9 mouse cellular contexts compared by ENCODE assay signal in genomic region chr4:151275292-151275691, GRCm38 (mm10).
DNase-seq lines count a peak whose midpoint lies in the region; ATAC-seq lines count a peak whose summit lies in the region.
"Had no signal": no experiment of that assay in that cellular context is flagged by ENCODE, and none has a peak within 500 bp of the region (broad histone marks: within the 10 kb centered on the region; RNA-seq: fewer than 3 reads in every experiment).

No protein-coding gene starts in this region.

- DNase-seq in hindbrain, embryonic 11.5 days (ENCODE audit: low spot score): no peak
- DNase-seq in cerebellum, adult 11-12 months: peak; percentile 49
- DNase-seq in heart, postnatal 36 days: peak; percentile 6 to 13
- DNase-seq in kidney, adult 11 months: no peak
- DNase-seq in kidney, postnatal 14 days: no peak

- ATAC-seq in hindbrain, embryonic 15.5 days (ENCODE audit: low FRiP score, low read depth): peak; percentile 77; the same call in 1 of the 2 replicates
- ATAC-seq in hindbrain, embryonic 11.5 days (ENCODE audit: low FRiP score): no peak
- ATAC-seq in midbrain, embryonic 16.5 days: 0 out of 2 replicates have a peak, but pooled peaks have one; percentile 44
- ATAC-seq in inflammation-experienced regulatory T-cells, adult 6 months: no peak

- 38% methylated on average over 13 of the region's 13 CpGs for WGBS in hindbrain, embryonic 15.5 days
- WGBS in hindbrain, embryonic 11.5 days: 72% methylated on average over 13 of the region's 13 CpGs
- 26% methylated on average over 13 of the region's 13 CpGs for WGBS in midbrain, embryonic 16.5 days

- intact Hi-C loops in heart, postnatal 36 days (cut with DNase I): no loop called here

- no peak overlapping the region for H3K4me3 ChIP-seq in hindbrain, embryonic 15.5 days
- H3K4me3 ChIP-seq in hindbrain, embryonic 11.5 days (ENCODE audit: low read depth, low read length): no peak overlapping the region
- no peak overlapping the region for H3K4me3 ChIP-seq in midbrain, embryonic 16.5 days (ENCODE audit: low read depth, low read length)
- H3K4me3 ChIP-seq: midbrain, embryonic 12.5 days had no signal

- no peaks in the 10 kb centered on the region for H3K27me3 ChIP-seq in hindbrain, embryonic 15.5 days
- no peaks in the 10 kb centered on the region for H3K27me3 ChIP-seq in hindbrain, embryonic 11.5 days (ENCODE audit: control insufficient read depth, insufficient read depth, low read length)
- peaks cover 2% of the 10 kb centered on the region for H3K27me3 ChIP-seq in midbrain, embryonic 16.5 days (ENCODE audit: control insufficient read depth, insufficient read depth, low read depth, low read length)

- no peak overlapping the region for H3K4me2 ChIP-seq in hindbrain, embryonic 15.5 days
- H3K4me2 ChIP-seq in hindbrain, embryonic 11.5 days (replicated peaks; ENCODE audit: low read depth, low read length): no peak overlapping the region
- no peak overlapping the region for H3K4me2 ChIP-seq in midbrain, embryonic 16.5 days (ENCODE audit: low read length)
- H3K4me2 ChIP-seq: midbrain, embryonic 12.5 days had no signal

- H3K9ac ChIP-seq in hindbrain, embryonic 15.5 days: no peak overlapping the region
- H3K9ac ChIP-seq in hindbrain, embryonic 11.5 days (ENCODE audit: low read depth, low read length): no peak overlapping the region
- H3K9ac ChIP-seq in midbrain, embryonic 16.5 days (ENCODE audit: low read depth, low read length): peak overlapping the region; percentile 46
- H3K9ac ChIP-seq: midbrain, embryonic 12.5 days had no signal

- no peaks in the 10 kb centered on the region for H3K36me3 ChIP-seq in hindbrain, embryonic 15.5 days
- H3K36me3 ChIP-seq in hindbrain, embryonic 11.5 days (ENCODE audit: control insufficient read depth, insufficient read depth, low read length): no peaks in the 10 kb centered on the region
- H3K36me3 ChIP-seq in midbrain, embryonic 16.5 days (ENCODE audit: control insufficient read depth, insufficient read depth, low read length): no peaks in the 10 kb centered on the region
- H3K36me3 ChIP-seq: midbrain, embryonic 12.5 days had no signal

- no peaks in the 10 kb centered on the region for H3K9me3 ChIP-seq in hindbrain, embryonic 15.5 days
- H3K9me3 ChIP-seq in hindbrain, embryonic 11.5 days (ENCODE audit: control insufficient read depth, low read length): no peaks in the 10 kb centered on the region
- H3K9me3 ChIP-seq in midbrain, embryonic 16.5 days (replicated peaks; ENCODE audit: control insufficient read depth, low read length, poor library complexity, severe bottlenecking): no peaks in the 10 kb centered on the region
- H3K9me3 ChIP-seq: midbrain, embryonic 12.5 days had no signal

- H3K4me1 ChIP-seq in hindbrain, embryonic 15.5 days (replicated peaks): peaks cover 32% of the 10 kb centered on the region
- no peaks in the 10 kb centered on the region for H3K4me1 ChIP-seq in hindbrain, embryonic 11.5 days (replicated peaks; ENCODE audit: control insufficient read depth, insufficient read depth, low read length)
- peaks cover 10% of the 10 kb centered on the region for H3K4me1 ChIP-seq in midbrain, embryonic 16.5 days (ENCODE audit: control insufficient read depth, insufficient read depth, low read length)
- H3K4me1 ChIP-seq: midbrain, embryonic 12.5 days had no signal

- peak overlapping the region; percentile 32 for H3K27ac ChIP-seq in hindbrain, embryonic 15.5 days (replicated peaks)
- H3K27ac ChIP-seq in hindbrain, embryonic 11.5 days (ENCODE audit: low read depth, low read length): no peak overlapping the region
- peak overlapping the region; percentile 38; the same call in 1 of the 2 replicates for H3K27ac ChIP-seq in midbrain, embryonic 16.5 days (ENCODE audit: low read length)
- H3K27ac ChIP-seq: midbrain, embryonic 12.5 days had no signal

Comparison
In these comparisons a context has a peak if more than half of its experiments do, and no peak if none do; other contexts are left out.
1. ATAC-seq: peak in hindbrain, embryonic 15.5 days (single experiment) and midbrain, embryonic 16.5 days (single experiment); none in hindbrain, embryonic 11.5 days (single experiment) and inflammation-experienced regulatory T-cells, adult 6 months (single experiment).
2. DNase-seq: peak in cerebellum, adult 11-12 months (single experiment) and heart, postnatal 36 days (2 of 2); none in hindbrain, embryonic 11.5 days (single experiment), kidney, adult 11 months (single experiment) and kidney, postnatal 14 days (single experiment).